Mouse (Mus musculus) liver, postnatal 0 days (tissue): ENCODE data around the gene 1810009J06Rik. TPM values are rescaled to one million over a fixed set of nuclear protein-coding genes. Genes with fewer than 3 reads are reported as not detected.
"Not testable (repeated sequence)": the region's sequence is repeated elsewhere in the genome, so short reads cannot be mapped to it uniquely, and the experiment has no call there.

Experiments used
- ATAC-seq: fragments of 200-750 bp; cut with Nextera tagmentation; 2 replicates; pipeline ENCODE4 v1.8.0; 2017; ENCODE audit warnings: mild to moderate bottlenecking, moderate library complexity
- DNase-seq: peaks from one replicate; pipeline ENCODE4 v3.0.0-alpha.2; 2016
- H3K27ac ChIP-seq: fragments of 300-500 bp; sonication (generic); 2 replicates; pipeline ENCODE4 v1.5.1; 2014; ENCODE audit warnings: antibody characterized with exemption, moderate library complexity, mild to moderate bottlenecking, low read depth
- H3K27me3 ChIP-seq: fragments of 300-500 bp; sonication (generic); 2 replicates; pipeline ENCODE4 v1.6.1; 2014; ENCODE audit warnings: low read length, control low read depth, mixed read lengths; ENCODE audit not compliant: insufficient read depth
- H3K36me3 ChIP-seq: fragments of 300-500 bp; sonication (generic); replicated peaks from 2 replicates; pipeline ENCODE4 v1.6.1; 2014; ENCODE audit warnings: mild to moderate bottlenecking, control low read depth, low read length, moderate library complexity, mixed read lengths; ENCODE audit not compliant: insufficient read depth
- H3K4me1 ChIP-seq: fragments of 300-500 bp; sonication (generic); 2 replicates; pipeline ENCODE4 v1.6.1; 2014; ENCODE audit warnings: antibody characterized with exemption, mild to moderate bottlenecking, control low read depth; ENCODE audit not compliant: insufficient read depth
- H3K4me2 ChIP-seq: fragments of 300-500 bp; sonication (generic); 2 replicates; pipeline ENCODE4 v1.6.1; 2014; ENCODE audit warnings: low read depth, mild to moderate bottlenecking, low read length, moderate library complexity, mixed read lengths
- H3K4me3 ChIP-seq: fragments of 300-500 bp; sonication (generic); 2 replicates; pipeline ENCODE4 v1.5.1; 2014; ENCODE audit warnings: low read depth, low read length
- H3K9ac ChIP-seq: fragments of 300-500 bp; sonication (generic); replicated peaks from 2 replicates; pipeline ENCODE4 v1.6.1; 2014; ENCODE audit warnings: mild to moderate bottlenecking, moderate library complexity
- H3K9me3 ChIP-seq: fragments of 300-500 bp; sonication (generic); 2 replicates; pipeline ENCODE4 v1.6.1; 2016; ENCODE audit warnings: mild to moderate bottlenecking, control low read depth, low read length, mixed read lengths
- CTCF ChIP-seq: sonication (generic); IDR thresholded peaks from 2 replicates; pipeline ENCODE4 v1.5.1; 2016; ENCODE audit warnings: antibody characterized with exemption, low read depth
- EP300 ChIP-seq: IDR thresholded peaks from 2 replicates; pipeline ENCODE4 v1.6.1; 2016; ENCODE audit warnings: antibody characterized with exemption, low read depth, mild to moderate bottlenecking
- WGBS: fragments of 180-500 bp; shearing (Covaris S2); extraction: QIAGEN DNeasy Blood & Tissue Kit; methylation state at CpG from one replicate; pipeline ENCODE4 v1.1.7; 2014; ENCODE audit not compliant: insufficient replicate concordance; 5-methylcytosine and 5-hydroxymethylcytosine counted together
- polyA plus RNA-seq: library from polyadenylated mRNA; unstranded; fragments of >200 nt; fragmentation: Nextera tagmentation; extraction: Ambion mirVana; gene quantifications from 2 replicates; pipeline ENCODE4 v1.2.1, GENCODE M21; 2015

1810009J06Rik gene
- polyA plus RNA-seq: 0.43 TPM in 1 of 2 replicates, not detected in the other

- 80% methylated on average over 2 of the region's 2 CpGs for WGBS
- H3K4me3 ChIP-seq, H3K9me3 ChIP-seq: not testable (repeated sequence)
These were observed at the start of gene 1810009J06Rik for GRCm38 (mm10) chr6:40964454-40964853. 1810009J06Rik (plus strand) TSS chr6:40964754.

GRCm38 (mm10) chr6:40919954-40920353 is 44.6 kb upstream of the 1810009J06Rik start:
- Histone ChIP-seq H3K27ac (no peak overlapping the region), H3K4me2 (no peak overlapping the region), H3K4me3 (no peak overlapping the region), H3K4me1 (no peaks in the 10 kb centered on the region), H3K9ac (no peak overlapping the region), H3K36me3 (no peaks in the 10 kb centered on the region), H3K27me3 (no peaks in the 10 kb centered on the region), H3K9me3 (no peaks in the 10 kb centered on the region)
- DNase-seq: no peak
- no peak for ATAC-seq
- TF ChIP-seq CTCF (no peak), EP300 (no peak)
- 79% methylated on average over 4 of the region's 4 CpGs for WGBS

More at GRCm38 (mm10) chr6:40964454-40964853, at the start of gene 1810009J06Rik:
- not testable (repeated sequence) for H3K4me2 ChIP-seq, DNase-seq, H3K27ac ChIP-seq, H3K36me3 ChIP-seq, H3K9ac ChIP-seq, H3K27me3 ChIP-seq, H3K4me1 ChIP-seq, ATAC-seq

DNA sequence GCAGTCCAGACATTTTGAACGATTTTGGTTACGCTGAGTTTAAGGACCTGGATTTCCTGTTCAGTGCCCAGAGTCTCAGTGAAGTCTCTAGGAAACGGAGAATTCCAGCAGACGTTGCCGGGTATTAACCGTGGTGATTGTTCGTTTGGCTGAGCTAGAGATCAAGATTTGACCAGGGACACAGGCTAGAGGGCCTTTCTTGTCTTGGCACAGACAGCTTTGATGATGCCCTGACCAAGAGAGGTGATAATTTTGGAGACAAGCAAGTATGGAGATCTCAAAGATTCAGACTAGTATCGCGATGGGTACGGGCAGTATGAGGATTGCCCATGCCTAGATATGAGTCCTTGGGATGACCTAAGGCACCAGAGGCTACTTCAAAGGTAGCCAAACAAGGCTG is 24.1 kb upstream of the 1810009J06Rik start, which contains the start of gene 1700074P13Rik:
1700074P13Rik (minus strand) TSS at position 101 of the 400 bp plus-strand sequence.
- H3K27ac ChIP-seq: no peak within 1 kb of the TSS
- H3K4me1 ChIP-seq: no peaks in the 10 kb centered on the region
- H3K9me3 ChIP-seq: no peaks in the 10 kb centered on the region
- WGBS: 89% methylated on average over 10 of the region's 10 CpGs
- DNase-seq (no peak), ATAC-seq (no peak)
- no peaks in the 10 kb centered on the region for H3K36me3 ChIP-seq
- no peaks in the 10 kb centered on the region for H3K27me3 ChIP-seq
- no peak within 1 kb of the TSS for H3K4me3 ChIP-seq
- H3K9ac ChIP-seq: no peak within 1 kb of the TSS
- TF ChIP-seq CTCF (no peak), EP300 (no peak)
- no peak within 1 kb of the TSS for H3K4me2 ChIP-seq

- no peaks in the 10 kb centered on the region for H3K27me3 ChIP-seq
- H3K4me2 ChIP-seq: no peak within 1 kb of the TSS
- H3K27ac ChIP-seq: no peak within 1 kb of the TSS
- H3K36me3 ChIP-seq: no peaks in the 10 kb centered on the region
- ATAC-seq: no peak
- TF ChIP-seq EP300: no peak
- TF ChIP-seq CTCF: no peak
- no peak within 1 kb of the TSS for H3K4me3 ChIP-seq
- H3K9me3 ChIP-seq: no peaks in the 10 kb centered on the region
- H3K9ac ChIP-seq: no peak within 1 kb of the TSS
- no peak for DNase-seq
- H3K4me1 ChIP-seq: no peaks in the 10 kb centered on the region
These were observed 12.8 kb upstream of the 1810009J06Rik start, which contains the start of gene Gm4744 for GRCm38 (mm10) chr6:40951770-40952169. Gm4744 (minus strand) TSS chr6:40951870.

- no peak overlapping the region for H3K9ac ChIP-seq
- H3K27ac ChIP-seq: no peak overlapping the region
- no peaks in the 10 kb centered on the region for H3K4me1 ChIP-seq
- WGBS: 54% methylated on average over 2 of the region's 2 CpGs
- H3K9me3 ChIP-seq: no peaks in the 10 kb centered on the region
- ATAC-seq (no peak), DNase-seq (no peak)
- H3K36me3 ChIP-seq: no peaks in the 10 kb centered on the region
- H3K27me3 ChIP-seq: no peaks in the 10 kb centered on the region
- no peak overlapping the region for H3K4me2 ChIP-seq
- H3K4me3 ChIP-seq: no peak overlapping the region
- TF ChIP-seq EP300 (no peak), CTCF (no peak)
These were observed 10.8 kb upstream of the 1810009J06Rik start for GRCm38 (mm10) chr6:40953716-40954115.

GRCm38 (mm10) chr6:40999379-40999778 is 34.8 kb downstream of the 1810009J06Rik start, which contains the start of gene Gm2663:
Gm2663 (minus strand) TSS chr6:40999479.
- not testable (repeated sequence) for H3K36me3 ChIP-seq, H3K27ac ChIP-seq, H3K27me3 ChIP-seq, H3K9me3 ChIP-seq, H3K4me2 ChIP-seq, H3K9ac ChIP-seq, DNase-seq, H3K4me1 ChIP-seq, H3K4me3 ChIP-seq, ATAC-seq

GRCm38 (mm10) chr6:41015065-41015464 is 50.5 kb downstream of the 1810009J06Rik start:
- no peak for DNase-seq
- TF ChIP-seq EP300 (no peak), CTCF (peak; percentile 43)

More at GRCm38 (mm10) chr6:41015065-41015464, 50.5 kb downstream of the 1810009J06Rik start:
- ATAC-seq: no peak
- Histone ChIP-seq H3K36me3 (no peaks in the 10 kb centered on the region), H3K27ac (no peak overlapping the region), H3K4me2 (no peak overlapping the region), H3K4me3 (no peak overlapping the region), H3K27me3 (no peaks in the 10 kb centered on the region), H3K9ac (no peak overlapping the region), H3K4me1 (no peaks in the 10 kb centered on the region), H3K9me3 (no peaks in the 10 kb centered on the region)
- WGBS: 59% methylated on average over 4 of the region's 4 CpGs

Other genes starting within 250 kb of the 1810009J06Rik start
- gene Moxd2, start 77.3 kb upstream of the 1810009J06Rik start, polyA plus RNA-seq: not detected in 2 replicates
- gene Prss58, start 64.4 kb upstream of the 1810009J06Rik start, polyA plus RNA-seq: not detected in 2 replicates
- not detected in 2 replicates for gene 1700074P13Rik, start 24.2 kb upstream of the 1810009J06Rik start, polyA plus RNA-seq
- not detected in 2 replicates for gene Gm4744, start 12.9 kb upstream of the 1810009J06Rik start, polyA plus RNA-seq
- gene Gm2663, start 34.7 kb downstream of the 1810009J06Rik start, polyA plus RNA-seq: 1.1 TPM in 1 of 2 replicates, not detected in the other
- 1.1 TPM in 1 of 2 replicates, not detected in the other for gene 2210010C04Rik, start 70.8 kb downstream of the 1810009J06Rik start, polyA plus RNA-seq